Mouse (Mus musculus): ENCODE measurements around the gene H2-DMb2.

DNA sequence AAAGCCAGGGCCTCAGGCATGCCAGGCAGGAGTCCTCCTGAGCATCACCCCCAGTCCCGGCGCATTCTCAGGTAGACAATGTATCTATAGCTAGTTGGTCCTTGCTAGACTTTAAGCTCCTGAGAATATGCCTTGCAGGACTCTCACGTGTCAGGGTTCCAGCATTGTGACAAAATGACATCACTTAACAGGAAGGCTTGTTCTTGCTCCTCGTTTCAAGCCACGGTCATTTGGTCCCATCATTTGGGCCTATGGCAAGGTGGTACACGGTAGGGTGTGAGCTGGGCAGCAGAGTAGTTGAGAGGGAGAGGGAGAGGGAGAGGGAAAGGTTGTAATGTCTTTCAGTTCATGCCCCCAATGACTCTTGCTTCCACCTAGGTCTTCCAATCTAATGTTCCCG, 11.2 kb upstream of the H2-DMb2 start:
- no peak for TF ChIP-seq CTCF (IDR thresholded peaks at IDR 0.05; ENCODE audit: low read depth, low read length)
- no peak for TF ChIP-seq POLR2A (IDR thresholded peaks at IDR 0.05; ENCODE audit: borderline replicate concordance, low read depth, low read length)

Measured in bone marrow macrophage, adult 2 months (primary cell).